Mouse (Mus musculus) brain, embryonic 18.5 days (tissue): ENCODE results near the gene Adam29.
A peak's percentile ranks its signal among the peaks of the same experiment; 100 is the strongest.

Experiments
- DNase-seq: peaks from one replicate; pipeline ENCODE4 v3.0.0-alpha.2; 2012; ENCODE audit warnings: low read depth, low spot score

The Adam29 gene

DNA sequence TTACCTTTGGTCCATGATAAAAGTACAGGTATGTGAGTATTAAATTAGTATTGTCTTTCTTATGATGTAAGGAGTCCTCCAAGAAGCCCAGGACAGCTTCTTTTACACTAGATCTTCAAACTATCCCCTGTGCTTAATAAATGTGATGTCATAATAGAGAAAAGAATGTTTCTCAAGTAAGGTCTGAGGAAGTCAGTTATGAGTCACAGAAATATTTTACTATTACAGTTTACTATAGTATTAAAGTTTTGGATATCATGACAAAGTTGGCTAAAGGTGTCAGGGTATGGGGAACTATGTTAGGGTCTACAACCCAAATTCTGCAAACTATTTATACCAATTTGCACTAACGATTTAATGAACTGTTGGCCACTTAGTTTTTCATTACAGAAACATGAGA lies at the start of gene Adam29:
Gene Adam29, minus strand, starts transcription at position 101 of the 400 bp plus-strand sequence.
- DNase-seq = no peak

DNA sequence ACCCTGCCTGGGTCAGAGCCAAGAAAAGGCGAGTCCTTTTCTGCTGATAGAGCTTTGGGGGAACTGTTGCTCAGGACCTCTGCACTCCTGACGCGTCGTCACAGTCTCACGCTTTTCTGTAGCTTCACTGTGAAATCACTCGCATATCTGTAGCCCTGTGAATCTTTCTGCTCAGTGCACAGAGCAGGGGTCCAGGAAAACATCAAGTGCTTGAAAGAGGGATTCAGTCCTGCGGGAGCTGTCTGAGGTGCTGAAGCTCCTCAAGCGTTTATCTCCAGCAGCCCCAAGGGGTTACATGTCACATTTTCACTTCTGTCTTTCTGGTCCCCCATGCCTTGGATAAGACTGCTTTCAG lies 33.8 kb upstream of the Adam29 start:
- peak; percentile 20 for DNase-seq

DNA sequence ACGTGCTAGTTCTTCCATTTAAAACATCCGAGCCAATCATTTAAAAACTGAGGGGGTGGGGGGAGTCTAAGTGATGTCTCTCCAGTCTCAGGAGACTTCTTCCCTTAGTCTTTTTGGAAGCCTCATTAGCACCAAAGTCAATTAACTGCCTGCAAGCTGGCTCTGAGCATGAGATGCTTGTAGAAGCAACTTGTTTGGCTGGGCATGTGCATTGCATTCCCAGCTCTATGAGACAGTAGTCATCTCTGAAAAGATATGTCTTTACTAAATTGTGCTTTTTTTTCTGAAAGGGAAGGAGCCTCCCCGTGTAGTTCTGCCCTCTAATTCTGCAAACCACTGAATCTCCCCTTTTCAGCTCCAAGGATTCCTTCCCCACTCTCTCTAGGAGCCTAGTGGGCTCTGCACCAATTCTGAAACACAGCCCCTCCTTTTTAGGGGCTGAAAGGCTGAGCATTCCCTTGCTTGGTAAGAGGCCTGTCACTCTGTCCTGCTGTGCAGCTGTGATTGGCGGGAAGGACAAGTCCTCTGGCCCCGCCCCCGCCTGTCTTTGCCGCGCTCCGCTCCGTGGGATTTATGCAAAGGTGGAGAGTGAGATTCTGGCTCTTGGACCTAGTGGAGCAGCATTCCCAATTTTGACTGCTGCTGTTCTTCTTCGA lies 33.2 kb upstream of the Adam29 start, which contains the start of gene Glra3:
Gene Glra3, plus strand, starts transcription at position 591 of the 656 bp plus-strand sequence.
- DNase-seq = peak; percentile 39
